Mouse (Mus musculus): ENCODE measurements around the gene Vmac.

Gene Vmac

GRCm38 (mm10) chr17:56717363-56718058 lies at the start of gene Vmac, which contains the start of gene Ndufa11:
Gene Vmac, minus strand, starts transcription at chr17:56718022.
Gene Ndufa11, plus strand, starts transcription at chr17:56717767.
- DNase-seq, result peak; percentile 91

- DNase-seq, result peak; percentile 41
Measured at GRCm38 (mm10) chr17:56766631-56767405, 49.0 kb upstream of the Vmac start.

GRCm38 (mm10) chr17:56765431-56765830 lies 47.6 kb upstream of the Vmac start:
- DNase-seq, result no peak

GRCm38 (mm10) chr17:56764474-56765354 lies 46.9 kb upstream of the Vmac start, which contains the start of gene Dus3l:
Gene Dus3l, plus strand, starts transcription at chr17:56764757.
- DNase-seq, result peak; percentile 94

- DNase-seq, result peak; percentile 43
Measured at GRCm38 (mm10) chr17:56763741-56764250, 46.0 kb upstream of the Vmac start.

GRCm38 (mm10) chr17:56762769-56763731 lies 45.2 kb upstream of the Vmac start:
- DNase-seq, result peak; percentile 77

GRCm38 (mm10) chr17:56761991-56762410 lies 44.2 kb upstream of the Vmac start:
- DNase-seq, result peak; percentile 88

GRCm38 (mm10) chr17:56761077-56761476 lies 43.3 kb upstream of the Vmac start:
- DNase-seq, result peak; percentile 42

GRCm38 (mm10) chr17:56759261-56759660 lies 41.4 kb upstream of the Vmac start:
- peak; percentile 11 for DNase-seq

GRCm38 (mm10) chr17:56758132-56758531 lies 40.3 kb upstream of the Vmac start:
- peak; percentile 59 for DNase-seq

- DNase-seq, result peak; percentile 33
Measured at GRCm38 (mm10) chr17:56757416-56758123, 39.7 kb upstream of the Vmac start, which contains the start of gene Nrtn. Gene Nrtn, minus strand, starts transcription at chr17:56757530.

GRCm38 (mm10) chr17:56756703-56757399 lies 39.0 kb upstream of the Vmac start:
- DNase-seq, result no peak

GRCm38 (mm10) chr17:56754271-56755185 lies 36.7 kb upstream of the Vmac start:
- no peak for DNase-seq

- DNase-seq, result no peak
Measured at GRCm38 (mm10) chr17:56753452-56753851, 35.6 kb upstream of the Vmac start.

- no peak for DNase-seq
Measured at GRCm38 (mm10) chr17:56751404-56752072, 33.7 kb upstream of the Vmac start.

GRCm38 (mm10) chr17:56744173-56744572 lies 26.4 kb upstream of the Vmac start:
- no peak for DNase-seq

GRCm38 (mm10) chr17:56740788-56741160 lies 23.0 kb upstream of the Vmac start:
- no peak for DNase-seq

GRCm38 (mm10) chr17:56740118-56740787 lies 22.4 kb upstream of the Vmac start:
- no peak for DNase-seq
